Mouse (Mus musculus): ENCODE measurements around the gene Batf3. TPM values are rescaled to one million over a fixed set of nuclear protein-coding genes. Genes with fewer than 3 reads are reported as not detected.

Batf3 gene
- under 1 TPM in 1 of 2 experiments, not detected in 1; 0.53 TPM for total RNA-seq (2021)
- long read RNA-seq, experiment 1, result 0 reads
- long read RNA-seq, experiment 2, result 0 reads

DNA sequence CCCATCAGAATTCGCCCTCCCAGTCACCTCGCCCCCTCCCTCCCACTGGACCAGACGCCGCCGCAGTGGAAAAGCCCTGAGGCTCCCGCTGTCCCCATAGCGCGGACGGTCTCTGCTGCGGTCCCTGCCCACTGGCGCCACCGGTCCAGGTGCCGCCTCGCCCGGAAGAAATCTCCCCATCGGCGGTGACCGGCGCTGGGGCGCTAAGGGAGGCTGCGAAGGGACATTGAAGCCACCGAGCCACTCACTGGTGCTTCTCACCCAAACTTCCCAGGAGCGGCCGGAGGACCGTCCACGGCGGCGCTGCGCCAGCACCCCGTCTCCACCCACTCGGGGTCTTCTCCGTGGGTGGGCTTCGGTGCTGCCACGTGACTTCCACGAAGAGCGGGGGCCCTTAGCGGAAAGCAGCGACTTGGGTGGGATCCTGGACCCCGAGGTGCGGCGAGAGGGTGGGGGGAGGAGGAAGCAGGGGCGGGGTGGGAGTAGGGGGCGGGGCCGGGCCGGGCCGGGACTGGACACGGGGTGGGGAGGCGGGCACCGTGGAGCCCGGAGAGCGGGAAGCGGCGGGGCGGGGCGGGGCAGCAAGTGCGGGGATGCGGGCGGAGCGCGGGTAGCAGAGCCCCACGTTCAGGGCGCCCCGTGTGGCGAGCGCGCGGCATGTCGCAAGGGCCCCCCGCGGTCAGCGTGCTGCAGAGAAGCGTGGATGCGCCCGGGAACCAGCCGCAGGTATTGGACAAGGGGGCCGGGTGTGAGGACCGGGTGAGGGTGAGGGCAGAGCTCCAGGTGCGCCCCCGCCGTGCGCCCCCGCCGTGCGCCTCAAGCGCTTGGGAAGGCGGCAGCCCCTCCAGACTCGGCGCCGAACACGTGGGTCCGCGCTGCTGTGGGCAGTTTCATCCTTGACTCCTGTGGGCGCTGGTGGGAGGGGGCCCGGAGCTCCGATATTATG is at the start of gene Batf3:
Batf3 (plus strand) TSS at position 46 of the 946 bp plus-strand sequence.
- DNase-seq, result peak; percentile 64
- intact Hi-C loops (cut with DNase I; ENCODE audit: low total_unique reads), result no loop called here

DNA sequence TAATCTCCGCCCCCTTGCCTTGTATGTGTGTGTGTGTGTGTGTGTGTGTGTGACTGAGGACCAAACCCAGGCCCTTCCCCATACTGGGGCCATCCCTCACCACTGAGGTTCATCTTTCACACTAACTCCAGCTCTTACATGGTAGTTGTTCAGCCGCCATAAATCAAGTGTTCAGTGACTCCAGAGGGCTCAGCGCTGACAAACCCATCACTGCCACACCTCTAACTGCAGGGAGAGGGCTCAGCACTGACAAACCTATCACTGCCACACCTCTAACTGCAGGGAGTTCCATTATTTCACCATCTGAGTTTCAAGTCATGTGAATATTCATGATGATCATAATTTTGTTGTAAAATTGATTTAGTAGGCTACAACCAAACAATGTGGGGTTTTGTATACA is 44.1 kb upstream of the Batf3 start:
- intact Hi-C loops (cut with DNase I; ENCODE audit: low total_unique reads), result no loop called here
- DNase-seq, result no peak

DNA sequence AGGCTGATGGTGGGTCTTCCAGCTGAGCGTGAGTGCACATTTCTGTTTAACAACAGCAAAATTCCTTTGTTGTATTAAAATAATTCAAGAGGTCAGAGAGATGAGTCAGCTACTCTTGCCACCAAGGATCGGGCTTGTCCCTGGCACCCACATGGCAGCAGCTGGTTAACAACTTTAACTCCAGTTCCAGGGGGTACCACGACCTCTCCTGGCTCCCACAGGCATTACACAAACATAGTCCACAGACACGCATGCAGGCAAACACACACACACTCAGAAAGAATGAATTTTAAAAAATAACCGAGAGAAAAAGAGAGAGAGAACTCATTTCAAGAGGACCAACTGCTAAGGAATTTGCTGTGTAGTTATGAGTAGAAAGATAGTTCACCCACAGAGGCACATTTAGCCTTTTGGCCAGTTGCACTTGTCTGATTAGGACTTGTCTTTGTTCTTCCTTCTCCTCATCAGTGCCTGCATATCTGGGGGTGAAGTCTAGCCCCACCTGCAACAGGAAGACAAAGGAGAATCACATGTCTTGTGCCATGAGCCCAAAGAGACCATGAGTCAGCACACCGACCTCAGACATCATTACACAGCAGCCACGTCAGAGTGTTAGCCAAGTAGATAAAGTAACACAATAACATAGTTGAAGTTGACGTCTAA is 42.6 kb upstream of the Batf3 start:
- intact Hi-C loops (cut with DNase I; ENCODE audit: low total_unique reads), result loop anchor here (5.0 kb wide), 1 partner anchor 48 kb away; no protein-coding TSS in a partner anchor
- DNase-seq, result peak; percentile 15

DNA sequence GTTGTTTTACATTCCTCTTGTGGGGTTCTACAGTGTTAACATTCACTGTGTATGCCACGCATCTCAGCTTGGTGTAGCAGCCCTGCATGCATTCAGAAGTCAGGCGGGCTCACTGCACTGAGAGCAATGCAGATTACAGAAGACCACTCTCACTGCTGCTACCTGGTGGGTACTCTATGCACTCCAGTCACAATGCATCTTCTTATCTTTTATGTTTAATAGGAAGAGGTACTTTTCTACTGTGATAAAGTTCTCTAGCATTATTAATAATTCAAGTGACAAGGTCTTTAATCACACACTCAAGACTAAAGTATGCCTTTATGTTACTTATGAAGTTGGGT is 42.1 kb upstream of the Batf3 start:
- intact Hi-C loops (cut with DNase I; ENCODE audit: low total_unique reads), result loop anchor here (5.0 kb wide), 1 partner anchor 48 kb away; no protein-coding TSS in a partner anchor
- no peak for DNase-seq

DNA sequence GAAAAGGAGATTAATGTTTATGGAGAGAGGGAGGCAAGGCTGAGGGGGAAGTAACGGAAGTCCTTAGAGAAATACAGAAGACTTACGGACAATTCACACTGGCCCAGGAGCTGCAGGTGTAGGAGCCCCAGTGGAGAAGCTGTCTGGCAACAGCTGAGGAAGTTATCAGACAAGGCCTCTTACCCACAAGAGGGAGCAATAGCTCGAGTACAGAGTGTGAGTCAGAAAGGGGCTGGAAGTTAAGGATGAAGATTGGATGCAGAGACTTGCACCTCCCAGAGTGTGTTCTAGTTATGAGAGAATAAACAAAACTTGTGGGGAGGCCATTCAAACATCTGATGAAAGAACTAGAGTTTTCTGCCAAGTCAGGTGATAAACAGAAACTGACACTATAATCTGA is 40.2 kb upstream of the Batf3 start:
- intact Hi-C loops (cut with DNase I; ENCODE audit: low total_unique reads), result loop anchor here (5.0 kb wide), 1 partner anchor 50 kb away; no protein-coding TSS in a partner anchor
- no peak for DNase-seq

DNA sequence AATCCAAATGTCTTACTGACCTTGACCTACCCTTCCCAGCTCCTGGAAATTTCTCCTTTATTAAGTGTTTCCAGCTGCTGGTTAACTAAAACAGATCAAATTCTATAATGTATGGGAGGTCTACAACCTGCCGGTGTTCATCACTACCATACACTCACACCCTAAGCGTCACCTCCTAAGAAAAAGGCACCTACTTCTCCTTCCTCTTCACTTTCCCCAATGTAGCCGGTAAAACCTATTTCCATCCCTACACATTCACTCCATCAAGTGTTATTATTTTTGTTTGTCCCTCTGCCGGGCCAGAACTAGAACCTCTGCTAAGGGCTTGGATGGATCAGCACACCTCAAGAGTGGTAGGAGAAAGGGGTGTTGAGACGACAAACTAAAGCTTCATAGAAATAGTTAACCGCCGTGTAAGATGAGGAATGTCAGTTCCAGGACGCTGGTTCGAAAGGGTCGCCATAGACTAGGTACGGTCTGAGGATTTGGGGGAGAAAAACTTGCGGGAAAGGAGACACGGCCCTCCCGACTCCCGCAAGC is 35.3 kb upstream of the Batf3 start:
- intact Hi-C loops (cut with DNase I; ENCODE audit: low total_unique reads), result loop anchor here (5.0 kb wide), 1 partner anchor 35 kb away; the partner anchor contains the start of gene Flvcr1
- DNase-seq, result no peak

DNA sequence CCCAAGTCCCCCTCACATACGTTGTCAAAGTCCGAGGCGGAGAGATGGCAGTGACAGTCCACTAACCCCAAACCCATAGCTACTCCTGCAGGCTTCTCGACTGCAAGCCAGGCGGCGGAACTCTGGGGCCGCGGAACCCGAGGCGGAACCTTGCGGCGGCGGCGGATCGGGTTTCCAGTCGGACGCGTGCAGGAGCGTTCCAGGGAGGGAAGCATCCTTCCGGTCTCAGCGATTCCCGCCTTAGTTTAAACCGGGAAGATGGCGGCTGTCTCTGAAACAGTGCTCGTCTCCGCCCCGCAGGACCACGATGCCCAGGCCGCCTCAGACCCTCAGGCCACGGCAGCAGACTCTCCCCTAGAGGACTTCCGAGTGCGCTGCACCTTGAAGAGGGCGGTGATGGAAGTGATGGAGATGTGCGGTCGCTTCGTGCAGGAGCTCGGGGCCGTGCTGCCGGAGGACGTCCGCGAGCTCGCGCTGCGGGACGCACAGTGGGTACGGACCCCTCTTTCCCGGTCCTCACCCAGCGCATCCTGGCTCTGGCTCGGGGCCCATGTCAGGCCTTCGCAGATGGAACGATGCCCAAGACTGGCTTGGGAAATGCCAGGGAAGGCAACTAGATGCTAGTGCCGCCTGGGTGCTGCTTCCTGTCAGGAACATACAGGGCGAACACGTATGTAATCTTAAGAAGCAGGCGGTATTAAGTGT is 34.7 kb upstream of the Batf3 start, which contains the start of the genes Tatdn3 and Nsl1:
Tatdn3 (minus strand) TSS at position 152 of the 705 bp plus-strand sequence.
Nsl1 (plus strand) TSS at position 232 of the 705 bp plus-strand sequence.
- DNase-seq, result peak; percentile 90
- intact Hi-C loops (cut with DNase I; ENCODE audit: low total_unique reads), result loop anchor here (5.0 kb wide), 1 partner anchor 36 kb away; the partner anchor contains the start of gene Flvcr1

DNA sequence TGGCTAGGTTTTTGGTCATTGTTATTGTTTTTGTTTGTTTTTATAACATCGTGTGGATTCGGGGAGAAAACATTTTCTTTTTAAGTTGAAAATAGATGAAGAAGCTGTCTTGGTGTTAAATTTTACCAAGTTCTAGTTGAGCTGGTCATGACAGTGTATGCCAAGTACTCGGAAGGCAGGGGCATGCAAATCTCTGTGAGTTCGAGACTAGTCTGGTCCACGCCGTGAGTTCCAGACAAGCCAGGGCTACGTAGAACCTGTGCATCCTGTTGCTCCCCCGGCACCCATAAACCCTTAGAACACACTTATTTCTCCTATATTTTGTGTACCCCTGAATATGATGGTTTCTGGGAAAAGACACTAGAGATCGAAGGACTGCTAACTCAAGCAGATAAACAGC is 33.9 kb upstream of the Batf3 start:
- DNase-seq, result no peak
- intact Hi-C loops (cut with DNase I; ENCODE audit: low total_unique reads), result loop anchor here (5.0 kb wide), 1 partner anchor 36 kb away; the partner anchor contains the start of gene Flvcr1

DNA sequence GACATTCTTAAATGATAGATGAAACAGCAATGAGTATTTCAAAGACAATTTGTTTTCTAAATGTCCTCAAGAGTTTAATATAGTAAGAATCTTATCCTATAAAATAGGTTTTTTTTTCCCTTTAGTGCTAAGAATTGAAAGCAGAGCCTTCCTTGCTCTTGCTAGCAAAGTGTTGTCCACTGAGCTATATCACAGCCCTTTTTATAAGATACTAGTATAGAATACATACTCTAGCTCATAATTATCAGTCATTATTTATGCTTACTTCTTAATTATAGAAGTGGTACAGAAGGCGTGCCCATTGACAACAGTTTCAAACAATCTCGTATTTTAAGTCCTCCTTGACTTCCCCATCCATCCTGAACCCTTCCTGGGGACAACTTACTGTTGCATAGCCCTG is 33.1 kb upstream of the Batf3 start:
- intact Hi-C loops (cut with DNase I; ENCODE audit: low total_unique reads), result loop anchor here (5.0 kb wide), 1 partner anchor 37 kb away; the partner anchor contains the start of gene Flvcr1
- DNase-seq, result no peak

DNA sequence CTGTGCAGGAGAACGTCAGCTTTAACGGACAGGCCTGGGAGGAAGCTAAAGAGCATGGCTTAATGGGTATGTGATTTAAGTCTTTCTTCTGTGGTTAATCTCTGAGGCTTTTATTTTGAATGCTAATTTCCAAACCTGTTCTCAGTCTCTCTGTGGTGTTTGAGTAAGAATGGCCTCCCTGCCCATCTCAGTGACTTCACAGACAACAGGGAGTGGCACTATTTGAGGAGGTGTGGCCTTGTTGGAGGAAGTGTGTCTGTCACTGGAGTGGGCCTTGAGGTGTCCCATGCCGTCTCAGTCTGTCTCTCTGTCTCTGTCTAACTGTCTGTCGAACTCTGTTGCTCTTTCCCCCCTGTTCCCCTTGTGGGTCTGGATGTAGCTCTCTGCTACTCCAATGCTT is 32.5 kb upstream of the Batf3 start:
- intact Hi-C loops (cut with DNase I; ENCODE audit: low total_unique reads), result no loop called here

DNA sequence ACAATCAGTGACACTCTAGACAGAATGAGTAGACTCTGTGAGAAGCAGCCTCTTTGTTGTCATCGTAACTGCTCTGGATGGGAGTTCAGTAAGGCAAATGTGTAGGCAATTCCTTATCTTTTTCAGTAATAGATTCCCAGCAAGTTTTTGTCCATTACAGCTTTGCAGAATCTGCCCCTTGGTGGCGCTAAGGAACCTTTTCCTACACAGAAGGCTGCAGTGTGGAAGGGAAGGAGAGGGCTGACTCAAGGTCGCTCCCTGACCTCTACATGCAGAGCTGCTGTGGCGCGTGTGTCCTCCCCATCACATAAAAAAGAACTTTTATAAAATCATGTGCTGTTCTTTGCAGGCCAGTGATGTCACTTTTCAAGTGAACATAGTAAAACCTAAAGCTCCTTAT is 29.3 kb upstream of the Batf3 start:
- intact Hi-C loops (cut with DNase I; ENCODE audit: low total_unique reads), result no loop called here
- DNase-seq, result no peak

More for the DNA sequence above, 32.5 kb upstream of the Batf3 start:
- DNase-seq, result no peak

DNA sequence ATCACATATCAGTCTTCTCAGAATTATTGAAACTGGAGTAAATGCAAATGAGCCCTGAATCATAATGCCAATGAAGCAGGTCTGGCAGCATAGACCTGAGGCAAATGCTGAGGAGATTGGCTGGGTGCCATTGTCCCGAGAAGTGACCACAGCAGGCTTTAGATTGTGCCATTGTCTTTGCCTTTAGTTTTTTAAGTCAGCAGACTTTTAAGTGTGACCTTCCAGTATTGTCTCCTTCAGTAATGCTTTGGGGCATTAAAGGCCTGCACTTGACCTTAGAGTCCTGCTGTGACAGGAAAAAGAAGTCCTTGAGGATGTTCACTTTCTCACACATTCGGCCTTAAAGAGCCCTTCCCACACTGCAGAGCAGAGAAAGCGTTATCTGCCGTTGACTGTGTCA is 27.4 kb upstream of the Batf3 start:
- no peak for DNase-seq
- intact Hi-C loops (cut with DNase I; ENCODE audit: low total_unique reads), result loop anchor here (10.0 kb wide), 1 partner anchor 235 kb away; no protein-coding TSS in a partner anchor

DNA sequence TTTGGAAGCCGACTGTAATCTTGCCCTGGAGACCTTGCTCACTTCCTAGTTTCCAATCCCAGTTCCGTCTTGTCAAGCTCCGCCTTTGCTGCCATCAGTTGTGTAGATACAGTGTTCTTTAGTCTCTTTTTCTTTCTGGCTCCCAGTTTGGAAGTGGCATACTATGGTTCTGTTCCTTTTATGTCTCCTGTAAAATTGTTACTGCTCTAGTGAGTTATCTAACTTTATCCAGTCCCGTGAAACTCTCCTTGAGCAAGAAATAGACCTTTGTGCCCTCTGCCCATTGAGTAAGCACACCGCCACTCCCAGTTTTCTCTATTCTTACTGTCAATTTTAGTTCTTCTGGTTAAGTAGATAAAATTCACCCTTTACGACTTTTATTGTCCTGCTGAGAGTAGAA is 26.0 kb upstream of the Batf3 start:
- DNase-seq, result no peak
- intact Hi-C loops (cut with DNase I; ENCODE audit: low total_unique reads), result loop anchor here (10.0 kb wide), 1 partner anchor 237 kb away; no protein-coding TSS in a partner anchor

DNA sequence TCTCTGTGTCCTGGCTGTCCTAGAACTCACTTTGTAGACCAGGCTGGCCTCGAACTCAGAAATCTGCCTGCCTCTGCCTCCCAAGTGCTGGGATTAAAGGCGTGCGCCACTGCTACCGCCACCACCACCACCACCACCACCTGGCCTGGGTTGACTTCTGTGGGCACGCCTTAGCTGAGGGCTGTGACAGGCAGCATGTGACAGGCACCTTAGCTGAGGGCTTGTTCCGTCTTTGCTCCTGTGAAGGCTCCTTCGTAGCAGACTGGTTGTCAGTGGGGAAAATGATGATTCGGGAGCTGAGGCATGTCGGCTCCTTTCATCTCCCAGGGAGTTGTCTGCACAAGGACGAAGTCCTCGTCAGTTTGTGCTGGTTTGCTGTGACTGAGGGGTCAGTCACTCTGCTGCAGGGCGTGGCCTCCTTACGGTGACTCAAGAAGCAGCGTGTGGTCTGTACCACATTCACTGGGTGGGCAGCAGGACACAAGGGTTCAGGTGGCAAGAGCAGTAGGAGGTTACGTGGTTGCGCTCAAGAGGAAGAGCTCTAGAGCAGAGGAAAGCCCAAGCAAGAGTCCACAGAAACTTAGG is 25.2 kb upstream of the Batf3 start:
- intact Hi-C loops (cut with DNase I; ENCODE audit: low total_unique reads), result loop anchor here (10.0 kb wide), 1 partner anchor 238 kb away; no protein-coding TSS in a partner anchor
- DNase-seq, result no peak

DNA sequence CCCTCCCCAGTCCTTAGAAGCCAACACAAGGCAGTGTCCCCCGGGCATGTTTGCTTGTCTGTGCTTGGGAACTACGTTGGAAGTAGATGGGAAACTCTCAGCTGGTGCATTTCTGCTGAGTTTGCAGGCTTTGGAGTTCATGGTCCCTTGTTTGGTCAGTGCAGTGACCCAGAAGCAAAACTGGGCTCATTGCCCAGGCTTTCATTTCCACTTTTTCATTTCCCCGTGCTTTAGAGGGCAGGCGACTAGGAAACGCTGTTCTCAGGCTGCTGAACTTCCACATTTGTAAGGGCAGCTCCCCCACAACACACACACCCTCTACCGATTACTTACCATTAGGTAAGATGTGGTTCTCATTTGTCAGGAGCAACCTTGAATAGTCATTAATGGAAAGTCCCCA is 24.6 kb upstream of the Batf3 start:
- DNase-seq, result peak; percentile 34
- intact Hi-C loops (cut with DNase I; ENCODE audit: low total_unique reads), result loop anchor here (10.0 kb wide), 1 partner anchor 238 kb away; no protein-coding TSS in a partner anchor

DNA sequence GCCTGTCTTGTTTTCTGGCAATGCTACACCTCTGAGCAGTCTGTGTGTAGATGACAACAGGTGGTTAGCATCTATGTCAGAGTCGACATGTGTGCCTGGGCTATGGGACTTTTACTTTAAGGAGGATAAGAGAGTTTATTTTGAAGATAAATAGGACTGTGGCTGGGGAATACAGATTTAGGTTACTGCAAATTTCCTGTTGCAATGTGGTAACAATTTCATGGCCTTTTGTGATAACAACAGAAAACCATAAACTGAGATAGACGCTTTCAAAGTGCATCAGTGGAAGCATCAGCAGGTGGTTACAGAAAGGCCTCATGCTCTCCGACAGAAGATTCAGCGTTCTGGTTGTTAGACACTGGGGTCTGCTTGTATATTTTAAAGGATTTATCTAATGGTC is 24.2 kb upstream of the Batf3 start:
- no peak for DNase-seq
- intact Hi-C loops (cut with DNase I; ENCODE audit: low total_unique reads), result loop anchor here (10.0 kb wide), 1 partner anchor 239 kb away; no protein-coding TSS in a partner anchor

DNA sequence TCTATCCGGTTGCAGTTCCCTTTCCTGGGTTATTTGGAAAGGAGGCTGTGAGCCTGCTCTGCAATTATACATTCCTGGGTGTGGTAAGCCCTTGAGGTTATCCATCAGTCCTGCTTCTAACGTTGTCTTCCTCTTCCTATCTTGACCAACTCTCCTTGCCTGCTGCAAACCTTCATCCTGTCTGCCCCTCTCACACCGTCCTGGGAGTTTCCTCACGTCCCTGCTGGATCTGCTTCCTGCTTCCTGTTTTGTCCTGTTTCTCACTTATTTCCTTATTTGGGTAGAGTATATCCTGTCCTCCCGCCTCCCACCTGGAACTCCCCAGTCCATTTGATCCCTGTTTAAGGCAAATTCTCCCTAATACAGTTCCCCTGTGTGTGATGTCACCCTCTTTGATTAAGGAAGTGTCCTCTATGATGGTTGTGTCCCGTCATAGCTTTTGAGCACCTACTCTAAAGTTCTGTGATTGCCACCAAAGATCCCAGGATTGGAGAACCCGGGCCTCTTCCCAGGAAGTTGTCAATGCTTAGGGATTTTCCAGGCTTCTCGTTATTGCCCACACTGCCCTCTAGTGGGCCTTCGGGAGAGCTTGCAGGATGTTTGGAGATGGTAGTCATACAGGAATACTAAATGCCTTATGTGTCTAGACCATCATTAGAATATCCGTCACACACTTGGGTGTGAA is 22.3 kb upstream of the Batf3 start:
- peak; percentile 56 for DNase-seq
- intact Hi-C loops (cut with DNase I; ENCODE audit: low total_unique reads), result loop anchor here (2.0 to 10.0 kb wide), 2 partner anchors 131 to 241 kb away; no protein-coding TSS in a partner anchor

DNA sequence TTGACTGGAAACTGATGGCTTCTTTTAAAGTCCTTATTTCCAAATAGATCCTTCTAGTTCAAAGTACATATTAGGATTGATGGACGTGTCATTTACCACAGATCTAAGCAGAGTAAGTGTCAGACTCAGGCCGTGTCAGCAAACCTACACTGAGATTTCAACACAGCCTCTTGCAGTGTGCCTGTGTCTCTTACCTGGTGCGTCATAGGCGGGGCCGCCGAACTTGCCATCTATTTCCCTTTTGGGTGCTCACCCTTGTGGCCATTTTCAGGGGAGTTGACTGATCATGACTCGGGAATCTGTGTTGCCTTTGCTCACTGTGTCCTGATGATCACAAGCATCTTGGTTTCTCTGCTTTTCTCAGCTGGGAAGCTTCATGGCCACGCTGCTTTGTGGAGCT is 14.4 kb upstream of the Batf3 start:
- intact Hi-C loops (cut with DNase I; ENCODE audit: low total_unique reads), result loop anchor here (10.0 kb wide), 1 partner anchor 202 kb away; no protein-coding TSS in a partner anchor
- no peak for DNase-seq
